Mouse (Mus musculus) hindbrain, embryonic 14.5 days (tissue): ENCODE measurements around the gene Fhl2. TPM values are rescaled to one million over a fixed set of nuclear protein-coding genes. Genes with fewer than 3 reads are reported as not detected.

Experiments
- ATAC-seq: fragments of 200-750 bp; cut with Nextera tagmentation; 2 replicates; pipeline ENCODE4 v1.8.0; 2017; ENCODE audit warnings: moderate number of reproducible peaks, mild to moderate bottlenecking, moderate TSS enrichment, moderate library complexity; ENCODE audit not compliant: low FRiP score
- DNase-seq: peaks from one replicate; pipeline ENCODE4 v3.0.0-alpha.2; 2015; ENCODE audit warnings: low spot score
- H3K27ac ChIP-seq: fragments of 300-500 bp; sonication (generic); 2 replicates; pipeline ENCODE4 v1.5.1; 2014; ENCODE audit warnings: mild to moderate bottlenecking, moderate library complexity
- H3K27me3 ChIP-seq: fragments of 300-500 bp; sonication (generic); 2 replicates; pipeline ENCODE4 v1.6.1; 2014; ENCODE audit warnings: mild to moderate bottlenecking, low read length, mixed read lengths; ENCODE audit not compliant: control insufficient read depth, insufficient read depth
- H3K36me3 ChIP-seq: fragments of 300-500 bp; sonication (generic); replicated peaks from 2 replicates; pipeline ENCODE4 v1.6.1; 2014; ENCODE audit not compliant: control insufficient read depth, insufficient read depth
- H3K4me1 ChIP-seq: fragments of 300-500 bp; sonication (generic); replicated peaks from 2 replicates; pipeline ENCODE4 v1.6.1; 2014; ENCODE audit warnings: antibody characterized with exemption, low read length, mixed read lengths; ENCODE audit not compliant: control insufficient read depth, insufficient read depth
- H3K4me2 ChIP-seq: fragments of 300-500 bp; sonication (generic); replicated peaks from 2 replicates; pipeline ENCODE4 v1.6.1; 2014; ENCODE audit warnings: mild to moderate bottlenecking, moderate library complexity
- H3K4me3 ChIP-seq: fragments of 300-500 bp; sonication (generic); replicated peaks from 2 replicates; pipeline ENCODE4 v1.5.1; 2014; ENCODE audit warnings: mild to moderate bottlenecking, low read length
- H3K9ac ChIP-seq: fragments of 300-500 bp; sonication (generic); 2 replicates; pipeline ENCODE4 v1.6.1; 2014
- H3K9me3 ChIP-seq: fragments of 300-500 bp; sonication (generic); 2 replicates; pipeline ENCODE4 v1.6.1; 2016; ENCODE audit warnings: low read length; ENCODE audit not compliant: control insufficient read depth
- WGBS: fragments of 180-500 bp; shearing (Covaris S2); extraction: QIAGEN DNeasy Blood & Tissue Kit; methylation state at CpG from one replicate; pipeline ENCODE4 v1.1.7; 2014; 5-methylcytosine and 5-hydroxymethylcytosine counted together
- polyA plus RNA-seq: library from polyadenylated mRNA; unstranded; fragments of >200 nt; fragmentation: Nextera tagmentation; extraction: Ambion mirVana; gene quantifications from 2 replicates; pipeline ENCODE4 v1.2.1, GENCODE M21; 2014

Fhl2 gene
- polyA plus RNA-seq: 31.2 and 31.4 TPM in 2 replicates

- ATAC-seq: no peak
- no peak within 1 kb of the TSS for H3K9ac ChIP-seq
- H3K4me3 ChIP-seq: no peak within 1 kb of the TSS
- DNase-seq: no peak
- no peaks in the 10 kb centered on the region for H3K4me1 ChIP-seq
- H3K9me3 ChIP-seq: no peaks in the 10 kb centered on the region
- no peak within 1 kb of the TSS for H3K4me2 ChIP-seq
- no peaks in the 10 kb centered on the region for H3K27me3 ChIP-seq
- H3K27ac ChIP-seq: no peak within 1 kb of the TSS
- 80% methylated on average over 5 of the region's 5 CpGs for WGBS
- H3K36me3 ChIP-seq: no peaks in the 10 kb centered on the region
Observed at GRCm38 (mm10) chr1:43196661-43197241, at the start of gene Fhl2. Gene Fhl2 (minus strand): TSS chr1:43196984.

GRCm38 (mm10) chr1:43245014-43245413, 48.2 kb upstream of the Fhl2 start:
- Histone ChIP-seq H3K27me3 (no peaks in the 10 kb centered on the region), H3K36me3 (no peaks in the 10 kb centered on the region), H3K9ac (no peak overlapping the region), H3K4me2 (no peak overlapping the region), H3K27ac (no peak overlapping the region), H3K4me1 (no peaks in the 10 kb centered on the region), H3K4me3 (no peak overlapping the region), H3K9me3 (no peaks in the 10 kb centered on the region)
- DNase-seq (no peak), ATAC-seq (no peak)
- 62% methylated on average over 2 of the region's 2 CpGs for WGBS

GRCm38 (mm10) chr1:43241208-43241607, 44.4 kb upstream of the Fhl2 start:
- Histone ChIP-seq H3K27me3 (no peaks in the 10 kb centered on the region), H3K27ac (no peak overlapping the region), H3K4me3 (no peak overlapping the region), H3K9me3 (no peaks in the 10 kb centered on the region), H3K4me2 (no peak overlapping the region), H3K36me3 (no peaks in the 10 kb centered on the region), H3K9ac (no peak overlapping the region), H3K4me1 (no peaks in the 10 kb centered on the region)
- ATAC-seq (no peak), DNase-seq (no peak)
- WGBS: 97% methylated on average over 2 of the region's 2 CpGs

DNA sequence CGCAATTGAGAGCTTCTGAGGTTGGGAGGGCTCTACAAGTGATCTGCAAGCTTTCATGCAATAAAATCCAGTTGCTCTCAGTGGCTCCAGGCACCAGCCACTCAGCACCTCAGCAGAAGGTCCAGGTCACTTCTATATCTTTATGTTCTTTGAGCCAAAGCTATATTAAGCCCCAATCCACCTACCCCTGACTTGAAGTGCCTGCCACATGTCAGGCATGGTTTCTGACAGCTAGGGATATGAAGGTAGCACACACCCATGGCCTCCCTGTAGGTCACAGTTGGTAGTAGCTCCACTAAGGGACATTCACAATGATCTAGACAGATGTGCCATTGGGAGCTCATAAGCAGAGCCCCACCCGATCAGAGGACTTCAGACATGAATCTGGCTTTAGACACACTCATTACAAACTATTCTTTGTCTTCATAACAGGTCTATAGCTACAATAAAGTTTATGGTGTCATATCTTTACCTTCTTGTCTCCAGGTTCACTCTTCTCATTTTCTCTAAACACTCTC, 43.1 kb upstream of the Fhl2 start:
- H3K27me3 ChIP-seq: no peaks in the 10 kb centered on the region
- H3K4me1 ChIP-seq: no peaks in the 10 kb centered on the region
- H3K27ac ChIP-seq: no peak overlapping the region
- no peak for ATAC-seq
- no peak overlapping the region for H3K9ac ChIP-seq
- no peaks in the 10 kb centered on the region for H3K36me3 ChIP-seq
- no peak for DNase-seq
- H3K4me2 ChIP-seq: no peak overlapping the region
- no peak overlapping the region for H3K4me3 ChIP-seq
- no peaks in the 10 kb centered on the region for H3K9me3 ChIP-seq
- WGBS: 97% methylated on average over 2 of the region's 2 CpGs

GRCm38 (mm10) chr1:43238471-43238870, 41.7 kb upstream of the Fhl2 start:
- Histone ChIP-seq H3K4me1 (no peaks in the 10 kb centered on the region), H3K9me3 (no peaks in the 10 kb centered on the region), H3K4me2 (no peak overlapping the region), H3K36me3 (no peaks in the 10 kb centered on the region), H3K27ac (no peak overlapping the region), H3K9ac (no peak overlapping the region), H3K4me3 (no peak overlapping the region), H3K27me3 (no peaks in the 10 kb centered on the region)
- DNase-seq (no peak), ATAC-seq (no peak)
- WGBS: 84% methylated on average over 2 of the region's 2 CpGs

DNA sequence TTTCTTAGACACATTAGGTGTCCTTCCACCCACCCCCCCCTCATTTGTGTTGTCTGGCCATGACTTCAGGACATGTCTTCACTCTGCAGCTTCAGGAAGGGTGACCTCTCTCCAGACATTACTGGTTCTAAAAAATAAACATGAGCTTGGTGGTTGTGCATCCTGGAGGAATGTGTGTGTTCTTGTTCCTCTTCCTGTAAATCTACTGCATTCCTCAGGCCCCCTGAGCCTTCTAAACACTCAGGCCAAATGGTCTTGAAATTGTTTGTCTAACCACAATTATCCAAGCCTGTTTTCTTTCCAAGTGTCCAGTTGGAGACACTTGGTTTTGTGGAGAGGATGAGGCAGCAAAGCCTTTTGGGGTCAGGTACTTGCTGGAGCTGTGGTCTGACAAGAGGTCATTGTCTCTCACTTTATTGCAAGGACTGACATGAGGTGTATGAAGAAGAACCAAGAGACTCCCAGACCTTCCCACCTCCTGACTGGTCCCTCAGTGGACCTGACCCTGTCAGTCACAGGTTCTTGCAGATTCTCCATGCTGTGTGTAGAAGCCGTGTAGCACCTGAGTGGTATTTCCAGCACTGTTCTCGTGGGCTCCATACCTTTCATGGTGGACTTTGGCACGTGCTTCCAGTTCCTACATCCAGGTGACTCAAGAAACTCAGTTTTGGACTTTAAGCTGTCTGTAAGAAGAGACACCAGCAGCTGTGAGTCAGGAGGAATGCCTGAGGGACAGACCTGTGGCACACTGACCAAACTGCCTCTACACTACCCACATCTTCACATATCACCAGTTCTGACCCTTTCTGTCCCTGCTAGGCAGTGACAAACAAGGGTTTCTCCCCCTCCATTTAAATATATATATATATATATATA, 40.8 kb upstream of the Fhl2 start:
- ATAC-seq (no peak), DNase-seq (no peak)
- H3K9me3 ChIP-seq: no peaks in the 10 kb centered on the region
- no peak overlapping the region for H3K4me3 ChIP-seq
- H3K4me1 ChIP-seq: no peaks in the 10 kb centered on the region
- no peak overlapping the region for H3K27ac ChIP-seq
- no peak overlapping the region for H3K9ac ChIP-seq
- H3K4me2 ChIP-seq: no peak overlapping the region
- 83% methylated on average over 3 of the region's 3 CpGs for WGBS
- no peaks in the 10 kb centered on the region for H3K27me3 ChIP-seq
- no peaks in the 10 kb centered on the region for H3K36me3 ChIP-seq

DNA sequence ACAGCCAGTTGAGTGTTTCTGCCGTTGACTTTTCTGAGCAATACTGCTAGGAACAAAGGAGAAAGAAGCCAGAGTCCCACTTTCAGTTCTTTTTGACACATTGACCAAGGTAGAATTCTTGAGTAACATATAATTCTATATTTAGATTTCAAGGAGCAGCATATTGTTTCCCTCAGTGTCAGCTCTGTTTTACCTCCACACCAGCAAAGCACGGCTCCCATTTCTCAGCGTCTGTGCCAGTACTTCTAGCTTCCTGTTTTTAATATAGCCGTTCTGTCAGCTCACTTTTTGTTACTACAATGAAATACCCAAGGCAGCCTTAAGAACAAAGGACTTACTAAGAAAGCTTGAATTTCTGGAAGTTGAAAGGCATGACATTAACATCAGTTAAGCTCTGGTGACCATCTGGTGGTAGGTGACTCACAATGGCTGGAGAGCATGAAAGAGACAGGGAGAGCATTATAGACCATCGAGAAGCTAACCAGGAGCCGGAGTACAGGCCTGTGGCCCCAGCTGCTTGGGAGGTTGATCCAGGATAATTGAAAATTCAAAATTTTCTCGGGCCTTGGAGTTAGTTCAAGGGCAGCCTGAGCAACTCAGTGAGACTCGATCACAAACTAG, 28.9 kb upstream of the Fhl2 start:
- no peak overlapping the region for H3K4me2 ChIP-seq
- WGBS: 75% methylated on average over 8 of the region's 8 CpGs

GRCm38 (mm10) chr1:43224943-43225342, 28.2 kb upstream of the Fhl2 start:
- H3K9me3 ChIP-seq: 0 out of 2 replicates have a peak, but pooled peaks cover 3% of the 10 kb centered on the region
- H3K4me3 ChIP-seq: no peak overlapping the region
- no peak overlapping the region for H3K27ac ChIP-seq
- no peaks in the 10 kb centered on the region for H3K4me1 ChIP-seq
- H3K9ac ChIP-seq: no peak overlapping the region
- DNase-seq: no peak
- no peaks in the 10 kb centered on the region for H3K27me3 ChIP-seq
- H3K36me3 ChIP-seq: no peaks in the 10 kb centered on the region
- no peak for ATAC-seq
- no peak overlapping the region for H3K4me2 ChIP-seq
- WGBS: 79% methylated on average over 4 of the region's 4 CpGs

More for the DNA sequence above, 28.9 kb upstream of the Fhl2 start:
- H3K36me3 ChIP-seq: no peaks in the 10 kb centered on the region
- H3K9ac ChIP-seq: no peak overlapping the region
- 0 out of 2 replicates have a peak, but pooled peaks cover 3% of the 10 kb centered on the region for H3K9me3 ChIP-seq
- ATAC-seq (no peak), DNase-seq (no peak)
- no peak overlapping the region for H3K4me3 ChIP-seq
- H3K27me3 ChIP-seq: no peaks in the 10 kb centered on the region
- H3K27ac ChIP-seq: no peak overlapping the region
- no peaks in the 10 kb centered on the region for H3K4me1 ChIP-seq

DNA sequence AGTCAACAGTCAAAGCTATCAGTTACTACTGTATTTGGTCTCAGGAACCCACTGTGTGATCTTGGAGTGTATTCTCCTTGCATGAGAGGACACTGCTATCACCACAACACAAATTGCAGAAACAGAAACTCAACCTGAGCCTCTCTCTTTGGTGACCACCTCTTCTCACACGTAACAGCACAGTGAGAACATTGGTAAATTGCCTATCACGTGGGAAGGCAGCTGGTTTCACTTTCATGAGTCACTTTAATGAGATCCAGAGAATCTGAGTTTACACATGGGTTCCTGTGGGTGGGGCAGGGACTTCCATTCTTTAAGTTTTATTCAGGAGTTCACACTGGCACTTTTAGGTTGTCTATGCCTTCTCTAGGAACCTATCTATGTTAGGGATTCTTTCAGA, 27.4 kb upstream of the Fhl2 start:
- H3K27me3 ChIP-seq: no peaks in the 10 kb centered on the region
- H3K9me3 ChIP-seq: 0 out of 2 replicates have a peak, but pooled peaks cover 3% of the 10 kb centered on the region
- H3K9ac ChIP-seq: no peak overlapping the region
- ATAC-seq (no peak), DNase-seq (no peak)
- 73% methylated on average over 2 of the region's 2 CpGs for WGBS
- H3K4me2 ChIP-seq: no peak overlapping the region
- H3K4me3 ChIP-seq: no peak overlapping the region
- H3K27ac ChIP-seq: no peak overlapping the region
- no peaks in the 10 kb centered on the region for H3K4me1 ChIP-seq
- no peaks in the 10 kb centered on the region for H3K36me3 ChIP-seq
